In the genomic region with DNA sequence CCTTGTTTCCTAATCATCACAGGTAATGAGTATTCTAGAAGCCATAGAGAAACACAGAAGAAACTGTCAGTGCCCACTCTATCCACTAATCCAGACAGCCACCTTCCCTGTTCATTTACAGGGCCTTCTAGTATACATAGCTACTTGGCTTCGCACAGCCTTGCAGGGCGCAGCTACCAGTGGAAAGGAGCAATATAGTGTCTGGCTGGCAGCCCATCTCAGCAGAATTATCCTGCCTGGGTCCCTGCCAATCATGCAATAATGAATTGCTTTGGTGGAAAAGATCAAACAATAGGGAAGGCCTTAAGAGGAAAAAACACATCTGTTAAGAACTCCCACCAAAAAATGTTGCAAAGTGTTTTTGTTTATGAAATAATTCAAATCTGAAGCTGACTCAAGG, we compare ENCODE assay signal across 13 mouse cellular contexts.
DNase-seq lines count a peak whose midpoint lies in the region; ATAC-seq and TF ChIP-seq lines count a peak whose summit lies in the region.
"Had no signal": no experiment of that assay in that cellular context is flagged by ENCODE, and none has a peak within 500 bp of the region (broad histone marks: within the 10 kb centered on the region; RNA-seq: fewer than 3 reads in every experiment).

No protein-coding gene starts in this region.

- H3K4me3 ChIP-seq in hindbrain, embryonic 13.5 days: no peak overlapping the region
- no peak overlapping the region for H3K4me3 ChIP-seq in hindbrain, embryonic 10.5 days
- no peak overlapping the region for H3K4me3 ChIP-seq in midbrain, embryonic 11.5 days (ENCODE audit: low read depth, low read length)
- no peak overlapping the region for H3K4me3 ChIP-seq in midbrain, embryonic 10.5 days
- no peak overlapping the region for H3K4me3 ChIP-seq in forebrain, postnatal 0 days (ENCODE audit: low read depth, low read length)
- H3K4me3 ChIP-seq in midbrain, postnatal 0 days (ENCODE audit: low read depth, low read length): no peak overlapping the region
- H3K4me3 ChIP-seq: layer of hippocampus, adult 2 months; myocyte had no signal

- DNase-seq in hindbrain, embryonic 10.5 days (ENCODE audit: low spot score): no peak
- DNase-seq in midbrain, embryonic 11.5 days (ENCODE audit: low spot score, missing footprints): peak; percentile 17
- DNase-seq in midbrain, embryonic 10.5 days (ENCODE audit: low spot score): no peak
- peak; percentile 10 for DNase-seq in forebrain, postnatal 0 days
- DNase-seq in midbrain, postnatal 0 days (ENCODE audit: low spot score): peak; percentile 22
- DNase-seq in gastrocnemius, postnatal 10 days: no peak
- DNase-seq: embryo, embryonic 11 days; liver; thymus, postnatal 4 days had no signal

- no peak overlapping the region; the same call in 1 of the 2 replicates for H3K27ac ChIP-seq in hindbrain, embryonic 13.5 days
- H3K27ac ChIP-seq in hindbrain, embryonic 10.5 days: no peak overlapping the region
- H3K27ac ChIP-seq in midbrain, embryonic 11.5 days (ENCODE audit: low read depth, low read length): no peak overlapping the region
- H3K27ac ChIP-seq in midbrain, embryonic 10.5 days (replicated peaks): no peak overlapping the region
- no peak overlapping the region for H3K27ac ChIP-seq in forebrain, postnatal 0 days (ENCODE audit: low read depth, low read length)
- H3K27ac ChIP-seq in midbrain, postnatal 0 days (ENCODE audit: low read depth, low read length): no peak overlapping the region
- H3K27ac ChIP-seq: layer of hippocampus, adult 2 months; macrophage had no signal

- no peak for TF ChIP-seq CTCF in forebrain, postnatal 0 days (IDR thresholded peaks at IDR 0.05; ENCODE audit: low read depth)
- no peak for TF ChIP-seq CTCF in midbrain, postnatal 0 days (IDR thresholded peaks at IDR 0.05)

- ATAC-seq in hindbrain, embryonic 13.5 days (ENCODE audit: low FRiP score): peak; percentile 59; the same call in 1 of the 2 replicates
- no peak for ATAC-seq in midbrain, embryonic 11.5 days (ENCODE audit: low FRiP score)
- ATAC-seq in forebrain, postnatal 0 days: no peak
- no peak for ATAC-seq in midbrain, postnatal 0 days (ENCODE audit: low FRiP score)

- no peak overlapping the region for H3K9ac ChIP-seq in hindbrain, embryonic 13.5 days
- no peak overlapping the region for H3K9ac ChIP-seq in midbrain, embryonic 11.5 days (ENCODE audit: low read length)
- H3K9ac ChIP-seq in forebrain, postnatal 0 days: no peak overlapping the region
- H3K9ac ChIP-seq in midbrain, postnatal 0 days (replicated peaks; ENCODE audit: low read length, poor library complexity, severe bottlenecking): no peak overlapping the region

- no peak overlapping the region for H3K4me2 ChIP-seq in hindbrain, embryonic 13.5 days
- no peak overlapping the region for H3K4me2 ChIP-seq in midbrain, embryonic 11.5 days
- no peak overlapping the region for H3K4me2 ChIP-seq in forebrain, postnatal 0 days (ENCODE audit: low read depth)
- no peak overlapping the region for H3K4me2 ChIP-seq in midbrain, postnatal 0 days (ENCODE audit: low read depth, low read length, poor library complexity, severe bottlenecking)

- no peaks in the 10 kb centered on the region for H3K27me3 ChIP-seq in hindbrain, embryonic 13.5 days
- H3K27me3 ChIP-seq in hindbrain, embryonic 10.5 days (ENCODE audit: insufficient read depth, poor library complexity, severe bottlenecking): no peaks in the 10 kb centered on the region
- H3K27me3 ChIP-seq in midbrain, embryonic 11.5 days (ENCODE audit: control insufficient read depth, insufficient read depth, low read length): no peaks in the 10 kb centered on the region
- H3K27me3 ChIP-seq in midbrain, embryonic 10.5 days (ENCODE audit: low read depth, poor library complexity, severe bottlenecking): no peaks in the 10 kb centered on the region
- no peaks in the 10 kb centered on the region for H3K27me3 ChIP-seq in forebrain, postnatal 0 days (ENCODE audit: insufficient read depth, low read length)
- no peaks in the 10 kb centered on the region for H3K27me3 ChIP-seq in midbrain, postnatal 0 days (ENCODE audit: insufficient read depth, low read length)

- H3K9me3 ChIP-seq in hindbrain, embryonic 13.5 days: no peaks in the 10 kb centered on the region
- H3K9me3 ChIP-seq in hindbrain, embryonic 10.5 days: no peaks in the 10 kb centered on the region
- no peaks in the 10 kb centered on the region for H3K9me3 ChIP-seq in midbrain, embryonic 11.5 days (ENCODE audit: control insufficient read depth, low read length)
- no peaks in the 10 kb centered on the region for H3K9me3 ChIP-seq in midbrain, embryonic 10.5 days (replicated peaks)
- H3K9me3 ChIP-seq in forebrain, postnatal 0 days (ENCODE audit: low read length): no peaks in the 10 kb centered on the region
- no peaks in the 10 kb centered on the region for H3K9me3 ChIP-seq in midbrain, postnatal 0 days (ENCODE audit: low read length)

- 47% methylated on average over 2 of the region's 2 CpGs for WGBS in hindbrain, embryonic 13.5 days
- WGBS in hindbrain, embryonic 10.5 days: 85% methylated on average over 2 of the region's 2 CpGs
- 92% methylated on average over 2 of the region's 2 CpGs for WGBS in midbrain, embryonic 11.5 days
- WGBS in midbrain, embryonic 10.5 days: 96% methylated on average over 2 of the region's 2 CpGs
- WGBS in forebrain, postnatal 0 days: 17% methylated on average over 2 of the region's 2 CpGs
- WGBS in midbrain, postnatal 0 days: 60% methylated on average over 2 of the region's 2 CpGs

- peaks cover 17% of the 10 kb centered on the region for H3K4me1 ChIP-seq in hindbrain, embryonic 13.5 days (replicated peaks)
- H3K4me1 ChIP-seq in hindbrain, embryonic 10.5 days (replicated peaks): peaks cover 28% of the 10 kb centered on the region
- H3K4me1 ChIP-seq in midbrain, embryonic 11.5 days (ENCODE audit: control insufficient read depth, insufficient read depth, low read length): peaks cover 16% of the 10 kb centered on the region
- peaks cover 32% of the 10 kb centered on the region for H3K4me1 ChIP-seq in midbrain, embryonic 10.5 days
- peaks cover 4% of the 10 kb centered on the region; the same call in 1 of the 2 replicates for H3K4me1 ChIP-seq in forebrain, postnatal 0 days (ENCODE audit: insufficient read depth)
- H3K4me1 ChIP-seq in midbrain, postnatal 0 days (ENCODE audit: insufficient read depth, low read length): no peaks in the 10 kb centered on the region

- H3K36me3 ChIP-seq in hindbrain, embryonic 13.5 days: no peaks in the 10 kb centered on the region
- H3K36me3 ChIP-seq in hindbrain, embryonic 10.5 days: no peaks in the 10 kb centered on the region
- no peaks in the 10 kb centered on the region for H3K36me3 ChIP-seq in midbrain, embryonic 11.5 days (ENCODE audit: control insufficient read depth, insufficient read depth, low read length)
- no peaks in the 10 kb centered on the region for H3K36me3 ChIP-seq in midbrain, embryonic 10.5 days
- no peaks in the 10 kb centered on the region for H3K36me3 ChIP-seq in forebrain, postnatal 0 days (ENCODE audit: insufficient read depth)
- H3K36me3 ChIP-seq in midbrain, postnatal 0 days (ENCODE audit: insufficient read depth, low read length): no peaks in the 10 kb centered on the region

Comparison
In these comparisons a context has a peak if more than half of its experiments do, and no peak if none do; other contexts are left out.
1. DNase-seq: peak in midbrain, embryonic 11.5 days (single experiment), forebrain, postnatal 0 days (single experiment) and midbrain, postnatal 0 days (single experiment); none in hindbrain, embryonic 10.5 days (single experiment), midbrain, embryonic 10.5 days (single experiment) and gastrocnemius, postnatal 10 days (single experiment).